Mouse (Mus musculus) bone marrow, adult 2 months (tissue): ENCODE results near the gene Armh3. TPM values are rescaled to one million over a fixed set of nuclear protein-coding genes. Genes with fewer than 3 reads are reported as not detected.

Source experiments
- H3K27ac ChIP-seq: fragments of 200-500 bp; 2 replicates; pipeline ENCODE4 v1.5.1; 2012; ENCODE audit warnings: low read depth, mild to moderate bottlenecking, control low read depth, inconsistent platforms, low read length; ENCODE audit not compliant: control insufficient read depth, poor library complexity, insufficient read depth
- H3K4me1 ChIP-seq: fragments of 200-500 bp; 2 replicates; pipeline ENCODE4 v1.6.1; 2011; ENCODE audit warnings: low read length; ENCODE audit not compliant: control insufficient read depth, insufficient read depth
- H3K4me3 ChIP-seq: fragments of 200-500 bp; replicated peaks from 2 replicates; pipeline ENCODE3; 2011; ENCODE audit warnings: mild to moderate bottlenecking, low read depth, low read length, control low read depth; ENCODE audit not compliant: control insufficient read depth
- CTCF ChIP-seq: fragments of 200-500 bp; IDR thresholded peaks from 2 replicates; pipeline ENCODE4 v1.5.1; 2011; ENCODE audit warnings: low read length, control low read depth; ENCODE audit not compliant: control insufficient read depth, insufficient read depth
- POLR2A ChIP-seq: fragments of 200-500 bp; IDR thresholded peaks from 2 replicates; pipeline ENCODE4 v1.6.1; 2011; ENCODE audit warnings: low read depth, mild to moderate bottlenecking, control low read depth, low read length, borderline replicate concordance; ENCODE audit not compliant: control insufficient read depth
- WGBS: fragments of 180-500 bp; shearing (Covaris S2); methylation state at CpG from one replicate; pipeline ENCODE4 v1.1.7; 2018; 5-methylcytosine and 5-hydroxymethylcytosine counted together
- polyA plus RNA-seq: library from polyadenylated mRNA; stranded (reverse); fragments of >200 nt; gene quantifications from 2 replicates; pipeline ENCODE4 v1.2.4, GENCODE M21; 2011; ENCODE audit warnings: low replicate concordance; ENCODE audit not compliant: missing spikeins, insufficient read depth, insufficient read length

The Armh3 gene
- polyA plus RNA-seq, 1 experiment, result 5.3 TPM

DNA sequence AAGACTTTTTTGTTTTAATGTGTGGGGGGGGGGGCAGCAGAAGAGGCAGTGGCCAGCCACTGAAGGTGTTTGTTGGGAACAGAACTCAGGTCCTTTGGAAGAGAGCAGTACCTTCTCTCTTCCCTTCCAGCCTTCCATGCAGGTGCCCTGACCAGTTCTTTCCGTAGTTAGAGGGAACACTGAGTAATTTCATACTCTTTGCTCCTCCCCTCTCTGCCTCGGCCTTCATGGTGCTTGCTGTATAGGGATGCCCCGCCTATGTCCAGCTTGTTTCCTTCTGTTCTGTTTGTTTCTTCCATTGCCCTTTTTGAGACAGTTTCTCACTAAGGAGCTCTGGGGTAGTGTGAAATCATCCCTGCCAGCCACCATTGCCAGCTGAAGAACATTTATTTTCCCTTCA lies 212.8 kb downstream of the Armh3 start:
- Histone ChIP-seq H3K4me1 (peaks cover 2% of the 10 kb centered on the region; the same call in 1 of the 2 replicates), H3K4me3 (no peak overlapping the region), H3K27ac (no peak overlapping the region)
- TF ChIP-seq POLR2A, result no peak
- TF ChIP-seq CTCF, result no peak
- WGBS, result 72% methylated on average over 3 of the region's 3 CpGs

- peak overlapping the region; percentile 76 for H3K27ac ChIP-seq
- TF ChIP-seq CTCF (no peak), POLR2A (no peak)
- 39% methylated on average over 17 of the region's 17 CpGs for WGBS
- peak overlapping the region; percentile 81 for H3K4me3 ChIP-seq
- H3K4me1 ChIP-seq, result peaks cover 4% of the 10 kb centered on the region; the same call in 1 of the 2 replicates
Measured at GRCm38 (mm10) chr19:45783933-45784576, 214.2 kb downstream of the Armh3 start.

DNA sequence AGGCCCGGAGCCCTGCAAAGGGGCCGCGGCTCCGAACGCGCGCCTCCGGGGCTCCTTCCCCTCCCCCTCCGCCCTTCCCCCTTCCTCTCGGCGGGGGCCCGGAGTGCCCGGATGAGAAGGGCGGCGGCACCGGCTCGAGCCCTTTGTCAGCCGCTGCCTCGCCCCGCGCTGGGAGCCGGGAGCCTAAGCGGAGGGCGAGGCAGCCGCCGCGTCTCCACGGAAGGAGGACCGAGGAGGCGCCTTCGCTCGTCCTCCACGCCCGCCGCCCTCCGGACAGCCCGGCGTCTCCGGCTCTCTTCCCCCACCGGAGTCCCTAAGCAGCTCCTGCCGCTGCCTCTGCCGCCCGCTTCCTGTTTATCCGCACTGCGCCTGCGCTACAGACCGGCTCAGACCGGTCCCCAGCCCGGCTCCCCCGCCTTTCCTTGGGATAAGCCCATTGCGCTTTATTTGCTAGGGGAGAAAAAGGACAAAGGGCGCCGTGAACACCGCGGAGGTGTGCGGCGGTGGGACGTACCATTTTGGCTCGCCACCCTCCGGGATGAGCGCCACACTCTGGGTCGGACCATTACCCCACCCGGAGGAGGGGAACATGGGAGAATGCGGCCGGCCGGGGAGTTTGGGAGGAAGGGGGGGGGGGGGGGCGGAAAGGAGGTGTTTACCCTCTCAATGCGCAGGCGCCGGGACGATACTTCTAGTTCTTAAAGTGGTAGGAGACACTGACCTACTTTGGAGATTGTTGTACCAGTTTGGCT lies 214.9 kb downstream of the Armh3 start, which contains the start of gene Mgea5:
Gene Mgea5, minus strand, starts transcription at position 657 of the 752 bp plus-strand sequence.
- peak; percentile 95 for TF ChIP-seq POLR2A
- TF ChIP-seq CTCF, result no peak
- Histone ChIP-seq H3K4me1 (peaks cover 4% of the 10 kb centered on the region; the same call in 1 of the 2 replicates), H3K27ac (peak within 1 kb of the TSS; percentile 99), H3K4me3 (peak within 1 kb of the TSS; percentile 81)
- WGBS, result under 1% methylated on average over 68 of the region's 71 CpGs

GRCm38 (mm10) chr19:45782315-45783001 lies 215.8 kb downstream of the Armh3 start:
- TF ChIP-seq CTCF (no peak), POLR2A (no peak)
- H3K4me1 ChIP-seq, result peaks cover 4% of the 10 kb centered on the region; the same call in 1 of the 2 replicates
- peak overlapping the region; percentile 99 for H3K27ac ChIP-seq
- under 1% methylated on average over 36 of the region's 36 CpGs for WGBS
- H3K4me3 ChIP-seq, result peak overlapping the region; percentile 79

GRCm38 (mm10) chr19:45781676-45782075 lies 216.6 kb downstream of the Armh3 start:
- Histone ChIP-seq H3K4me1 (peaks cover 4% of the 10 kb centered on the region; the same call in 1 of the 2 replicates), H3K4me3 (peak overlapping the region; percentile 19), H3K27ac (no peak overlapping the region)
- no peak for TF ChIP-seq CTCF
- WGBS, result 42% methylated on average over 8 of the region's 8 CpGs

DNA sequence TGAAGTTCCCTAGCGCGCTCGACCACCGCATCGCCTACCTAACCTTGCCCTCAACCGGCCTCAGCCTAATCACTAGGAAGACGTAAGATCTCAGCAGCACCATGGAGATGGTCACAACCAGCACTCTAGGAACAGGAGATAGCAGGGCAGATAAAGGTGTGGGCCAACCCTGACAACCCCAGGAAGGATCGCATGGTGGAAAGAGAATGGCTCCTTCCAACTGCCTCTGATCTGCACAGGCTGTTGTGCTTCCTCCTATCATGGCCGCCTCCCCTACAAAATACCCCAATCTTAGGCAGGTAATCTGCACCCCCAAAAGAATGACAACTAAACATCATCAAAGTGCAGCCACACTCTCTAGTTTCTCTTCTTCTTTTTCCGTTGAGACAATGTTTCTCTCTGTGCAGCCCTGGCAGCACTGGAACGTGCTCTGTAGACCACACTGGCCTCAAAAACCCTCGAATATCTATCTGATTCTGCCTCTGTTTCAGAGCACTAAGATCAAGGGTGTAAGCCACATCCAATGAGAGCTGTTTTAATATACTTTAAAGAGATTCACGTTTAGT lies 217.9 kb downstream of the Armh3 start:
- Histone ChIP-seq H3K4me1 (peaks cover 4% of the 10 kb centered on the region; the same call in 1 of the 2 replicates), H3K4me3 (peak overlapping the region; percentile 1), H3K27ac (no peak overlapping the region)
- 43% methylated on average over 13 of the region's 13 CpGs for WGBS
- TF ChIP-seq POLR2A (no peak), CTCF (no peak)

- Histone ChIP-seq H3K4me1 (peaks cover 2% of the 10 kb centered on the region; the same call in 1 of the 2 replicates), H3K27ac (no peak overlapping the region), H3K4me3 (no peak overlapping the region)
- WGBS, result 68% methylated on average over 2 of the region's 2 CpGs
- no peak for TF ChIP-seq CTCF
- no peak for TF ChIP-seq POLR2A
Measured at GRCm38 (mm10) chr19:45775486-45775885, 222.8 kb downstream of the Armh3 start.
